Mouse (Mus musculus) myocyte (in vitro differentiated cells): ENCODE measurements around the gene Phlpp1. TPM values are rescaled to one million over a fixed set of nuclear protein-coding genes. Genes with fewer than 3 reads are reported as not detected.

Experiments used
- H3K27me3 ChIP-seq: one replicate; pipeline ENCODE4 v1.6.1; 2011; ENCODE audit not compliant: control insufficient read depth, insufficient read depth, insufficient read length
- H3K36me3 ChIP-seq: one replicate; pipeline ENCODE4 v1.6.1; 2011; ENCODE audit not compliant: control insufficient read depth, insufficient read depth
- H3K4me2 ChIP-seq: one replicate; pipeline ENCODE4 v1.6.1; 2011; ENCODE audit warnings: low read depth, control low read depth
- H3K4me3 ChIP-seq: one replicate; pipeline ENCODE4 v1.5.1; 2011; ENCODE audit warnings: mild to moderate bottlenecking, control low read depth, moderate library complexity
- H3K79me2 ChIP-seq: one replicate; pipeline ENCODE4 v1.6.1; 2011; ENCODE audit not compliant: control insufficient read depth, insufficient read depth
- H3ac ChIP-seq: one replicate; pipeline ENCODE4 v1.6.1; 2011; ENCODE audit not compliant: control insufficient read depth, insufficient read length
- CEBPB ChIP-seq: IDR thresholded peaks from 2 replicates; pipeline ENCODE4 v1.6.1; 2011; ENCODE audit warnings: mild to moderate bottlenecking, moderate library complexity; ENCODE audit not compliant: poor library complexity, insufficient read depth, severe bottlenecking
- E2F4 ChIP-seq: IDR thresholded peaks from one replicate; pipeline ENCODE4 v1.6.1; 2011; ENCODE audit warnings: mild to moderate bottlenecking, control low read depth, moderate library complexity; ENCODE audit not compliant: insufficient read depth
- MAX ChIP-seq: IDR thresholded peaks from one replicate; pipeline ENCODE4 v1.6.1; 2011; ENCODE audit warnings: low read depth, mild to moderate bottlenecking, control low read depth
- MYOD1 ChIP-seq, 3 experiments: IDR thresholded peaks; one replicate each; pipeline ENCODE4 v1.6.1; 2011; ENCODE audit warnings: control low read depth in 2 of 3, low read depth in 2 of 3, mild to moderate bottlenecking in 2 of 3, moderate library complexity in 1 of 3; ENCODE audit not compliant: insufficient read length in 2 of 3, control insufficient read depth in 1 of 3
- MYOG ChIP-seq, 3 experiments: IDR thresholded peaks; one replicate each; pipeline ENCODE4 v1.6.1; 2011; ENCODE audit warnings: control low read depth in 2 of 3, low read depth in 2 of 3, mild to moderate bottlenecking in 2 of 3; ENCODE audit not compliant: insufficient read length in 2 of 3, control insufficient read depth in 1 of 3, insufficient read depth in 1 of 3
- POLR2A ChIP-seq: IDR thresholded peaks from one replicate; pipeline ENCODE4 v1.6.1; 2011; ENCODE audit warnings: low read depth, mild to moderate bottlenecking, control low read depth, moderate library complexity; ENCODE audit not compliant: insufficient read length
- POLR2AphosphoS2 ChIP-seq: IDR thresholded peaks from one replicate; pipeline ENCODE4 v1.6.1; 2011; ENCODE audit warnings: low read depth, control low read depth; ENCODE audit not compliant: insufficient read length
- REST ChIP-seq: IDR thresholded peaks from one replicate; pipeline ENCODE4 v1.6.1; 2011; ENCODE audit warnings: mild to moderate bottlenecking, control low read depth, moderate library complexity; ENCODE audit not compliant: insufficient read depth, insufficient read length
- SRF ChIP-seq: IDR thresholded peaks from one replicate; pipeline ENCODE4 v1.6.1; 2011; ENCODE audit warnings: low read depth; ENCODE audit not compliant: control insufficient read depth, insufficient read length
- TCF12 ChIP-seq: IDR thresholded peaks from one replicate; pipeline ENCODE4 v1.6.1; 2011; ENCODE audit warnings: mild to moderate bottlenecking, control low read depth; ENCODE audit not compliant: poor library complexity, insufficient read depth, severe bottlenecking
- TCF3 ChIP-seq: IDR thresholded peaks from one replicate; pipeline ENCODE4 v1.6.1; 2011; ENCODE audit warnings: low read depth, control low read depth; ENCODE audit not compliant: insufficient read length
- USF1 ChIP-seq: IDR thresholded peaks from one replicate; pipeline ENCODE4 v1.6.1; 2011; ENCODE audit warnings: low read depth, mild to moderate bottlenecking, control low read depth, moderate library complexity
- polyA plus RNA-seq: library from polyadenylated mRNA; unstranded; fragments of >200 nt; fragmentation: generic; extraction: Trizol; gene quantifications from one replicate; pipeline ENCODE4 v1.2.1, GENCODE M21; 2012; ENCODE audit warnings: missing spikeins

The Phlpp1 gene
- polyA plus RNA-seq, 1 experiment = 7.9 TPM

GRCm38 (mm10) chr1:106241059-106241458 lies 69.5 kb downstream of the Phlpp1 start:
- no peak overlapping the region for H3ac ChIP-seq
- peaks cover 25% of the 10 kb centered on the region for H3K79me2 ChIP-seq
- TF ChIP-seq USF1 = no peak
- no peak for TF ChIP-seq POLR2A
- TF ChIP-seq REST = no peak
- no peak for TF ChIP-seq CEBPB
- no peak for TF ChIP-seq SRF
- TF ChIP-seq TCF12 = no peak
- no peak for TF ChIP-seq MYOG (IDR thresholded peaks at IDR 0.05; ENCODE audit: control insufficient read depth in 1 of 3, insufficient read depth in 1 of 3, insufficient read length in 2 of 3, low read depth in 2 of 3)
- no peak for TF ChIP-seq POLR2AphosphoS2
- TF ChIP-seq TCF3 = no peak
- TF ChIP-seq E2F4 = no peak
- TF ChIP-seq MYOD1 (IDR thresholded peaks at IDR 0.05; ENCODE audit: control insufficient read depth in 1 of 3, insufficient read length in 2 of 3, low read depth in 2 of 3) = no peak
- no peak for TF ChIP-seq MAX
- no peak overlapping the region for H3K4me2 ChIP-seq
- no peaks in the 10 kb centered on the region for H3K36me3 ChIP-seq
- H3K27me3 ChIP-seq = no peaks in the 10 kb centered on the region
- H3K4me3 ChIP-seq = no peak overlapping the region

GRCm38 (mm10) chr1:106242129-106242528 lies 70.6 kb downstream of the Phlpp1 start:
- Histone ChIP-seq H3K79me2 (peaks cover 25% of the 10 kb centered on the region), H3K4me3 (no peak overlapping the region), H3ac (no peak overlapping the region), H3K4me2 (peak overlapping the region; percentile 58), H3K36me3 (no peaks in the 10 kb centered on the region), H3K27me3 (no peaks in the 10 kb centered on the region)
- no peak for TF ChIP-seq TCF3
- no peak for TF ChIP-seq E2F4
- no peak for TF ChIP-seq USF1
- no peak for TF ChIP-seq POLR2A
- TF ChIP-seq MYOD1 (IDR thresholded peaks at IDR 0.05; ENCODE audit: control insufficient read depth in 1 of 3, insufficient read length in 2 of 3, low read depth in 2 of 3) = no peak

- no peak overlapping the region for H3ac ChIP-seq
- no peak overlapping the region for H3K4me2 ChIP-seq
- no peaks in the 10 kb centered on the region for H3K27me3 ChIP-seq
- no peak overlapping the region for H3K4me3 ChIP-seq
- TF ChIP-seq E2F4 (no peak), MYOG (IDR thresholded peaks at IDR 0.05; ENCODE audit: control insufficient read depth in 1 of 3, insufficient read depth in 1 of 3, insufficient read length in 2 of 3, low read depth in 2 of 3) (no peak), SRF (no peak), REST (no peak), POLR2A (no peak), POLR2AphosphoS2 (no peak), TCF12 (no peak), TCF3 (no peak), USF1 (no peak), MAX (no peak), CEBPB (no peak), MYOD1 (IDR thresholded peaks at IDR 0.05; ENCODE audit: control insufficient read depth in 1 of 3, insufficient read length in 2 of 3, low read depth in 2 of 3) (no peak)
- H3K36me3 ChIP-seq = no peaks in the 10 kb centered on the region
- peaks cover 16% of the 10 kb centered on the region for H3K79me2 ChIP-seq
These were observed 71.8 kb downstream of the Phlpp1 start for GRCm38 (mm10) chr1:106243371-106243770.

GRCm38 (mm10) chr1:106244245-106244644 lies 72.7 kb downstream of the Phlpp1 start:
- no peak for TF ChIP-seq E2F4
- TF ChIP-seq TCF12 = no peak
- TF ChIP-seq POLR2A = no peak
- TF ChIP-seq POLR2AphosphoS2 = no peak
- TF ChIP-seq CEBPB = no peak
- TF ChIP-seq MYOG (IDR thresholded peaks at IDR 0.05; ENCODE audit: control insufficient read depth in 1 of 3, insufficient read depth in 1 of 3, insufficient read length in 2 of 3, low read depth in 2 of 3) = no peak
- no peak for TF ChIP-seq SRF
- no peak for TF ChIP-seq MAX
- TF ChIP-seq USF1 = no peak
- TF ChIP-seq REST = no peak
- TF ChIP-seq TCF3 = no peak
- TF ChIP-seq MYOD1 (IDR thresholded peaks at IDR 0.05; ENCODE audit: control insufficient read depth in 1 of 3, insufficient read length in 2 of 3, low read depth in 2 of 3) = no peak
- H3K79me2 ChIP-seq = peaks cover 10% of the 10 kb centered on the region
- no peaks in the 10 kb centered on the region for H3K36me3 ChIP-seq
- H3ac ChIP-seq = no peak overlapping the region
- H3K27me3 ChIP-seq = no peaks in the 10 kb centered on the region
- no peak overlapping the region for H3K4me3 ChIP-seq
- no peak overlapping the region for H3K4me2 ChIP-seq

GRCm38 (mm10) chr1:106254047-106254446 lies 82.5 kb downstream of the Phlpp1 start:
- Histone ChIP-seq H3K4me2 (no peak overlapping the region), H3K79me2 (peaks cover 9% of the 10 kb centered on the region), H3K27me3 (no peaks in the 10 kb centered on the region), H3ac (no peak overlapping the region), H3K36me3 (no peaks in the 10 kb centered on the region), H3K4me3 (no peak overlapping the region)
- TF ChIP-seq E2F4 (no peak), TCF3 (no peak)
